Comparison of ENCODE assay signal across 17 mouse cellular contexts in genomic region chr19:6493219-6493618, GRCm38 (mm10). TPM values are rescaled to one million over a fixed set of nuclear protein-coding genes. Genes with fewer than 3 reads are reported as not detected.
"Had no signal": no experiment of that assay in that cellular context is flagged by ENCODE, and none has a peak within 500 bp of the region (broad histone marks: within the 10 kb centered on the region; RNA-seq: fewer than 3 reads in every experiment).

No protein-coding gene starts in this region.

- DNase-seq: kidney, adult 2 months; kidney, postnatal 14 days; layer of hippocampus, adult 9-11 months; layer of hippocampus, postnatal 36 days; left cerebral cortex, postnatal 4 days; lung, embryonic 14.5 days; lung, postnatal 10 days; lung, postnatal 4 days; midbrain, embryonic 14.5 days; thymus, postnatal 4 days had no signal

- H3K4me2 ChIP-seq: kidney, embryonic 15.5 days; limb, embryonic 13.5 days; liver, embryonic 15.5 days; lung, embryonic 14.5 days had no signal

- H3K36me3 ChIP-seq: kidney, embryonic 15.5 days; limb, embryonic 13.5 days; liver, embryonic 15.5 days; midbrain, embryonic 10.5 days had no signal

- H3K9me3 ChIP-seq: kidney, embryonic 15.5 days; limb, embryonic 13.5 days; liver, embryonic 15.5 days; midbrain, embryonic 10.5 days had no signal

- H3K9ac ChIP-seq: kidney, embryonic 15.5 days; limb, embryonic 13.5 days; liver, embryonic 15.5 days; lung, embryonic 14.5 days had no signal

- H3K4me3 ChIP-seq: kidney, embryonic 15.5 days; limb, embryonic 13.5 days; liver, embryonic 15.5 days; midbrain, embryonic 10.5 days had no signal

- H3K27ac ChIP-seq: kidney, embryonic 15.5 days; limb, embryonic 13.5 days; liver, embryonic 15.5 days; stomach, postnatal 0 days had no signal

- H3K4me1 ChIP-seq: liver, embryonic 15.5 days had no signal

RNA-seq across cellular contexts. Expression of gene Slc22a12, which starts 49.6 kb away (rescaled TPM):
- total RNA-seq: liver, adult 2 months; megakaryocyte, adult 5-6 weeks had no signal
- polyA plus RNA-seq: limb, embryonic 13.5 days; liver, adult 2 months; liver, embryonic 15.5 days; lung, embryonic 14.5 days; midbrain, embryonic 10.5 days; midbrain, embryonic 14.5 days; stomach, postnatal 0 days had no signal
